Mouse (Mus musculus) liver, embryonic 11.5 days (tissue): Measurements from ENCODE around the gene Treml4. TPM values are rescaled to one million over a fixed set of nuclear protein-coding genes. Genes with fewer than 3 reads are reported as not detected.

ENCODE experiments used
- ATAC-seq: fragments of 200-750 bp; cut with Nextera tagmentation; replicated peaks from 2 replicates; pipeline ENCODE4 v1.8.0; 2017; ENCODE audit warnings: moderate number of reproducible peaks, mild to moderate bottlenecking, moderate TSS enrichment, moderate library complexity; ENCODE audit not compliant: low FRiP score
- DNase-seq: peaks from one replicate; pipeline ENCODE4 v3.0.0-alpha.2; 2017; ENCODE audit warnings: low spot score
- H3K27ac ChIP-seq: fragments of 300-500 bp; sonication (generic); 2 replicates; pipeline ENCODE4 v1.5.1; 2014; ENCODE audit warnings: mild to moderate bottlenecking, low read depth, low read length, control low read depth
- H3K27me3 ChIP-seq: fragments of 300-500 bp; sonication (generic); replicated peaks from 2 replicates; pipeline ENCODE4 v1.6.1; 2014; ENCODE audit warnings: low read length, mixed read lengths; ENCODE audit not compliant: control insufficient read depth, insufficient read depth
- H3K36me3 ChIP-seq: fragments of 300-500 bp; sonication (generic); 2 replicates; pipeline ENCODE4 v1.6.1; 2014; ENCODE audit warnings: mild to moderate bottlenecking, low read length, moderate library complexity, mixed read lengths; ENCODE audit not compliant: control insufficient read depth, insufficient read depth
- H3K4me1 ChIP-seq: fragments of 300-500 bp; sonication (generic); replicated peaks from 2 replicates; pipeline ENCODE4 v1.6.1; 2014; ENCODE audit warnings: low read length, mixed read lengths; ENCODE audit not compliant: control insufficient read depth, insufficient read depth
- H3K4me2 ChIP-seq: fragments of 300-500 bp; sonication (generic); 2 replicates; pipeline ENCODE4 v1.6.1; 2014; ENCODE audit warnings: mild to moderate bottlenecking, control low read depth, moderate library complexity
- H3K4me3 ChIP-seq: fragments of 300-500 bp; sonication (generic); 2 replicates; pipeline ENCODE4 v1.5.1; 2014; ENCODE audit warnings: low read depth, low read length, control low read depth
- H3K9ac ChIP-seq: fragments of 300-500 bp; sonication (generic); 2 replicates; pipeline ENCODE4 v1.6.1; 2014; ENCODE audit warnings: low read depth, low read length, control low read depth
- H3K9me3 ChIP-seq: fragments of 300-500 bp; sonication (generic); 2 replicates; pipeline ENCODE4 v1.6.1; 2016; ENCODE audit warnings: low read length, inconsistent platforms, mixed read lengths; ENCODE audit not compliant: control insufficient read depth
- WGBS: fragments of 180-500 bp; shearing (Covaris S2); extraction: QIAGEN DNeasy Blood & Tissue Kit; methylation state at CpG from one replicate; pipeline ENCODE4 v1.1.7; 2014; 5-methylcytosine and 5-hydroxymethylcytosine counted together
- polyA plus RNA-seq: library from polyadenylated mRNA; unstranded; fragments of >200 nt; fragmentation: Nextera tagmentation; extraction: Ambion mirVana; gene quantifications from 2 replicates; pipeline ENCODE4 v1.2.1, GENCODE M21; 2014

The Treml4 gene
- polyA plus RNA-seq = 2.5 and 2.9 TPM in 2 replicates

DNA sequence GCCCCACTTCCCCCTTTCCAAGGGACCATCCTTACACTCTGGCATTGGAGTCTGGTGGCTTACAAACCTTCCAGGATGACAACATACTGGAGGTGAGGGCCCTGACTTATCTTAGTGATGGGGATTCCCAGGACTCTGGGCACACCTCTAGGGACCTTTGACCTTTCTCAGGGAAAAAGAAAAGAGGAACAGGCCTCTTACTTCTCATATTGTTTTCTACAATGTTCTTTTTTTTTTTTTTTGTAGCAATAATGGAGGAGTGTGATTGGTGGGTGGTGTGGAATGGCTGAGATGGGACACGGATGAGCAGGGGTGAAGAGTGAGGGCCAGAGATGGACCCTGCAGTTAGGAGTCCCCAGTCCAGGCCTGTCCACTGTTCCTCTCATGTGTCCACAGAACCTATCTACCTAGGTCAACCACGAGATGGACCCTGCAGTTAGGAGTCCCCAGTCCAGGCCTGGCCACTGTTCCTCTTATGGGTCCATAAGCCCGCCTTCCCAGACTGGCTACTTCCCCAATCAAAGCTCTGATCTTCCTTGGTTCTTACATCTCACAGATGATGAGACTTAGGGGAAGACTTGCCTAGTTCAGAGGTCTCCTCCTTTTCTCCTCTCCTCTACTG lies at the start of gene Treml4:
TSS of gene Treml4 (plus strand) at position 555 of the 622 bp plus-strand sequence.
- Histone ChIP-seq H3K27me3 (no peaks in the 10 kb centered on the region), H3K4me3 (no peak within 1 kb of the TSS), H3K9ac (no peak within 1 kb of the TSS), H3K36me3 (no peaks in the 10 kb centered on the region), H3K9me3 (no peaks in the 10 kb centered on the region), H3K27ac (no peak within 1 kb of the TSS), H3K4me2 (no peak within 1 kb of the TSS), H3K4me1 (peaks cover 18% of the 10 kb centered on the region; the same call in 1 of the 2 replicates)
- WGBS = 76% methylated on average over 3 of the region's 3 CpGs
- no peak for DNase-seq
- no peak for ATAC-seq

DNA sequence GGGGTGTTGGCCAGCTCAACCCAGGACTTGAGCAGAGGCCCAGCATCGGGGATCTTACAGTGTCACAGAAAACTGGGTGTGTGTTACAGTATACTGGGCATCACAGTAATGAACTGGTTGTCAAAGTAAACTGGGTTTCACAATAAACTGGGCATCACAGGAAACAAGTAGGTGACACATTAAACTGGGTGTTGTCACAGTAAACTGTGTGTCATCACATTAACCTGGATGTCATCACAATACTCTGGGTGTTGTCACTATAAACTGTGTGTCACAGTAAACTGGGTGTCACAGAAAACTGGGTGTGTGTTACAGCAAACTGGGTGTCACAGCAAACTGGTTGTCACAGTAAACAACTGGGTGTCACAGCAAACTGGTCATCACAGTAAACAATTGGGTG lies 48.7 kb upstream of the Treml4 start:
- no peaks in the 10 kb centered on the region for H3K27me3 ChIP-seq
- H3K9me3 ChIP-seq = no peaks in the 10 kb centered on the region; the same call in 1 of the 2 replicates
- no peaks in the 10 kb centered on the region for H3K36me3 ChIP-seq
- DNase-seq (no peak), ATAC-seq (no peak)
- H3K9ac ChIP-seq = no peak overlapping the region
- no peak overlapping the region for H3K4me2 ChIP-seq
- WGBS = 88% methylated on average over 1 of the region's 1 CpGs
- H3K4me1 ChIP-seq = no peaks in the 10 kb centered on the region
- no peak overlapping the region for H3K27ac ChIP-seq
- no peak overlapping the region for H3K4me3 ChIP-seq

DNA sequence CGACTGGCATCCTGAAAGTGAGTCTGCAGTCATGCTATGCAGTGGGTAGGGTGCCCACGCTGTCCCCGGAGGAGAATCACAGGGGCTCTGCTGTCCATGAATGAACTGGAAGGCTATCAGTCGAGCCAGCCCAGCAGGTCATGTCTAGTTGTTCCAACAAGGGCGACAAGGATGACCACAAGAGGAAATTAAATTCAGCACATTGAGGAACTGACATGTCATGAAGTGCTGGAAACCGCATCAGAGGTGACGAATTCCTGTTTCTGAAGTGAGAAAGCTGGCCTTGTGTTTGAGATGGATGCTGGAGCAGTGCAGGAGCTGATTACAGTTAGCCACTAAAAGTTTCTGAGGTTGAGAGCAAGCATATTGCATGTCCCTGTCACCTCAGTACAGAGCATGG lies 33.4 kb upstream of the Treml4 start:
- Histone ChIP-seq H3K9ac (no peak overlapping the region), H3K27me3 (no peaks in the 10 kb centered on the region), H3K9me3 (no peaks in the 10 kb centered on the region), H3K4me2 (no peak overlapping the region), H3K36me3 (no peaks in the 10 kb centered on the region), H3K27ac (no peak overlapping the region), H3K4me1 (no peaks in the 10 kb centered on the region), H3K4me3 (no peak overlapping the region)
- DNase-seq = no peak
- WGBS = 45% methylated on average over 7 of the region's 7 CpGs
- ATAC-seq = no peak

DNA sequence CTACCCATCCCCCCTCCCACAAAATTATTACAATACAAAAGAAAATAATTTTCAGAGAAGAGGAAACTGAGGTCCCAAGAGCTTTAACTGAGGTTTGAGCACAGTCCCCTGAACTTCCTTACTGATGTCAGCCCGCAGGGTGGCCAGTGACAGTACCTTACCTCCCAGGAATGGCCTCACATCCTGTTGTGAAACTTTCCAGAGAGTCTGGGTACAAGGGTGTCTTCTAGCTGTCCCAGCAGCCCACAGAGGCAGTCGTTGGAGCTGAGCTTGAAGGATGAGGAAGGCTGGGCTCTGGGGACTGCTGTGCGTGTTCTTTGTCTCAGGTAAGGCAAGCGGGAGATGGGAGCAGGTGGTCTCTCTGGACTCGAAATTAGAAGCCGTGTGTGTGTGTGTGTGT lies 31.6 kb upstream of the Treml4 start, which contains the start of gene Trem1:
TSS of gene Trem1 (plus strand) at position 251 of the 400 bp plus-strand sequence.
- no peak within 1 kb of the TSS for H3K9ac ChIP-seq
- H3K27ac ChIP-seq = no peak within 1 kb of the TSS
- WGBS = 57% methylated on average over 6 of the region's 6 CpGs
- ATAC-seq (no peak), DNase-seq (no peak)
- H3K4me3 ChIP-seq = no peak within 1 kb of the TSS
- no peaks in the 10 kb centered on the region for H3K27me3 ChIP-seq
- no peaks in the 10 kb centered on the region for H3K4me1 ChIP-seq
- H3K4me2 ChIP-seq = no peak within 1 kb of the TSS
- H3K36me3 ChIP-seq = no peaks in the 10 kb centered on the region
- no peaks in the 10 kb centered on the region for H3K9me3 ChIP-seq

DNA sequence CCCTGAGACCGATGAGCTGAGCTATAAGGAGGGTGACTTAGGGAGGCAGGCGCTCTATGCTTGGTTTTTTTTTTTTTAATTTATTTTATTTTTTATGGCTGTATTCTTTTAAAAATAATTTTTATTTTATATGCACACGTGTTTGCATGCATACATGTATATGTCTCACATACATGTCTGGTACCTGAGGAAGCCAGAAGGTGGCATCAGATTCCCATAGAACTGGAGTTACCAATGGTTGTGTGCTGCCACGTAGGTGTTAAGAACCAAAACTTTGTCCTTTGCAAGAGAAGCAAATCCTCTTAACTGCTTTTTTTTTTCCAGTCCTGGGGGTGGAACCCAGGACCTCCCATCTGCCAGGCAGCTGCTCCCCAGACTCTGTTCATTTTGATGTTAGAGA lies 30.3 kb upstream of the Treml4 start:
- DNase-seq = no peak
- Histone ChIP-seq H3K9ac (no peak overlapping the region), H3K4me3 (no peak overlapping the region), H3K9me3 (no peaks in the 10 kb centered on the region), H3K36me3 (no peaks in the 10 kb centered on the region), H3K4me2 (no peak overlapping the region), H3K27me3 (no peaks in the 10 kb centered on the region), H3K4me1 (no peaks in the 10 kb centered on the region), H3K27ac (no peak overlapping the region)
- ATAC-seq = no peak
- WGBS = 86% methylated on average over 4 of the region's 4 CpGs

DNA sequence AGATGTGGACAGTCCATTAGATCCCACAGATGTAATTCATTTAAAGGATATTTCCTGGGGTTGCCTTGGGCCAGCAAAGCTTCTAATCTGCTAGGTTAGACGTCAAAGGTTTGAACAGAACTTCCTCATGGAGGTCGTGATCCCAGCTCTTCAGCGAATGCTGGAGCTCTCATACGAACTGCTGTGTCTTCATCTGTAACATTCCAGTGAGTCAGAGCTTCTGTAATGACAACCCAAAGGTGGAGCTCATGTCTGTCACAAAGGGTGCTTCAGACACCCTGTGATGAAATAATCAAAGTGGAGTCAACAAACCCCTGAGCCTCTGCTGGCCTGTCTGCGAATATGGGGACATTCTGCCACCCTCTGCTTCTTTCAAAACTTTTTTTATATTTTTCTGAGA lies 29.5 kb upstream of the Treml4 start:
- no peaks in the 10 kb centered on the region for H3K9me3 ChIP-seq
- no peak overlapping the region for H3K9ac ChIP-seq
- H3K27ac ChIP-seq = no peak overlapping the region
- no peaks in the 10 kb centered on the region for H3K27me3 ChIP-seq
- DNase-seq (no peak), ATAC-seq (no peak)
- H3K4me1 ChIP-seq = no peaks in the 10 kb centered on the region
- H3K36me3 ChIP-seq = no peaks in the 10 kb centered on the region
- 65% methylated on average over 5 of the region's 5 CpGs for WGBS
- no peak overlapping the region for H3K4me2 ChIP-seq
- no peak overlapping the region for H3K4me3 ChIP-seq

DNA sequence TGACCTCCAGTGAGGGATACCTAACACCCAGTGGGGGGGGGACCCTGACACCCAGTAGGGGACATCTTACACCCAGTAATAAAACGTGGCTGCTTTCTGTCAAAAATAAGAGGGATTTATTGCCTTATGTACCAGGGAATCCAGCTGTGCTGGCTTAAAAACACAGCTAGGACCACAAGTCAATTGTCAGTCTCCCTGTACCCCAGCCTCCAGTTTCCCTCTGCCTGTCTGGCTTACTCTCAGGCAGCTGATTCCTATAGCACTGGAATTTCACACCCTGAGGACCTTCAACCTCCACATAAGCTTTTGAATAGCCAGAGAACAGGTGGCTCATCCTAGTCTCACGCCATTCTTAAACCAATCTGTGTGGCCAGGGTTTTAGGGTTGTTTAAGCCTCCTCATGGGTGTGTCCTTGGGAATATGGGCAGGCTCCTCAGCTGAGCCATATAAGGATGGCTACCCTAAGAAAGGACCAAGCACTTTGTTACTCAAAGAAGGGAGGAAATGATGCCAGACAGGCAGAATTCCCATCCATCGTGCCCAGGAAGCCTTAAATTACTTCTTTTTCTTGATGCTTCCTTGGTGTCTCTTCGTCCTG lies 28.2 kb upstream of the Treml4 start:
- H3K4me3 ChIP-seq = no peak overlapping the region
- H3K4me1 ChIP-seq = no peaks in the 10 kb centered on the region
- no peak for DNase-seq
- H3K9ac ChIP-seq = no peak overlapping the region
- H3K9me3 ChIP-seq = no peaks in the 10 kb centered on the region
- no peak for ATAC-seq
- no peak overlapping the region for H3K4me2 ChIP-seq
- WGBS = 60% methylated on average over 4 of the region's 4 CpGs
- no peaks in the 10 kb centered on the region for H3K27me3 ChIP-seq
- no peak overlapping the region for H3K27ac ChIP-seq
- no peaks in the 10 kb centered on the region for H3K36me3 ChIP-seq

DNA sequence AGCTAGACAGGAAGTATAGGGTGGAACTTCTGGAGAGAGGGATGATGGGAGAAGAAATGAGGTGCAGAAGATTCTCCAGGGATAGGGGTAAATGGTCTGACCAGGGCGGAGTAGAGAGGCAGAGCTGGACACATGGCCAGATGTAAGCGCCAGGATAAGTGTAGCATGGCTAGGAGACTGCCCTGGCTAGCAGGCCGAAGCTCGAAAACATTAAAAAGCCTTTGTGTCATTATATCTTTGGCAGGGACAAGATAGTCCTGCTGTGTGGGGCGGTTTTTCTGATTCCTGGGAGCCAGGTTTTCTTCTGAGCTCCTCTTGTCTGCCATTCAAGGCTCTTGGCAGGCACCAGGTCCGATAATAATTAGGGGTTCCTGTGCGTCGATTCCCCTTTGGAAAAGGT lies 26.5 kb upstream of the Treml4 start:
- no peak overlapping the region for H3K4me2 ChIP-seq
- H3K9me3 ChIP-seq = no peaks in the 10 kb centered on the region
- no peak overlapping the region for H3K9ac ChIP-seq
- ATAC-seq = no peak
- DNase-seq = no peak
- H3K27me3 ChIP-seq = no peaks in the 10 kb centered on the region
- no peak overlapping the region for H3K27ac ChIP-seq
- no peak overlapping the region for H3K4me3 ChIP-seq
- no peaks in the 10 kb centered on the region for H3K36me3 ChIP-seq
- no peaks in the 10 kb centered on the region for H3K4me1 ChIP-seq
- WGBS = 85% methylated on average over 8 of the region's 8 CpGs
